Mouse (Mus musculus) embryonic stem cell, embryonic (primary cell): Measurements from ENCODE around the gene Ebf1.

ENCODE experiments used
- CTCF ChIA-PET, 4 experiments: fragments of 300-600 bp in 2 of 4; fragments of 350-600 bp in 2 of 4; sonication (Branson Sonifier 250); formaldehyde crosslinking; loops; one replicate each; lab custom pipeline; 2022; ENCODE audit warnings: inconsistent platforms in 2 of 4; lab: Charles Lee
- POLR2A ChIA-PET, 4 experiments: fragments of 300-600 bp in 2 of 4; fragments of 350-600 bp in 2 of 4; sonication (Branson Sonifier 250); formaldehyde crosslinking; loops; one replicate each; lab custom pipeline; 2022; ENCODE audit warnings: antibody characterized with exemption in 4 of 4, inconsistent platforms in 1 of 4; lab: Charles Lee

The Ebf1 gene

DNA sequence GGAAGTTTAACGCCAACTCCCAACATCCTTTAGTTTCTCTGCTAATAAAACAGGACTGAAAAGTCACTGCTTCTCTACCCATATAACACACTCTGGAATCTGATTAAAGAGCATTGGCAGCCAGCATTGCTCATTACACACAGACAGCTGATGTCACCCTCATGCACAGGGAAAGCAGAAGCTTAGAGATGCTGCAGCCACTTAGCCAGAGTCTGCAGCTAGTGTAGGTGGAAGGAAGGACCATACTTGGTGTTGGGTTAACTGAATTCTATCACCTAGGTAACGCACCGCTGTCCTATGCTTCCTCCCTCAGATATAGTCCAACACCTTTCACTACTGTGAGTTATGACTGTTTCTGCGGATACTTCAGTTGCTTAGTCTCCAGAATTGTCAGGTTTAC lies 64.9 kb downstream of the Ebf1 start:
- ChIA-PET CTCF (interaction anchor here in 1 of 4 experiments (0.7 kb wide), 2 partner anchors 26 to 60 kb away, joined by 3 to 4 read pairs; no protein-coding TSS in a partner anchor), POLR2A (interaction anchor here in 3 of 4 experiments (0.6 to 1.4 kb wide), 9 partner anchors 12 to 1008 kb away, joined by 3 to 9 read pairs (median 3); no protein-coding TSS in a partner anchor)

DNA sequence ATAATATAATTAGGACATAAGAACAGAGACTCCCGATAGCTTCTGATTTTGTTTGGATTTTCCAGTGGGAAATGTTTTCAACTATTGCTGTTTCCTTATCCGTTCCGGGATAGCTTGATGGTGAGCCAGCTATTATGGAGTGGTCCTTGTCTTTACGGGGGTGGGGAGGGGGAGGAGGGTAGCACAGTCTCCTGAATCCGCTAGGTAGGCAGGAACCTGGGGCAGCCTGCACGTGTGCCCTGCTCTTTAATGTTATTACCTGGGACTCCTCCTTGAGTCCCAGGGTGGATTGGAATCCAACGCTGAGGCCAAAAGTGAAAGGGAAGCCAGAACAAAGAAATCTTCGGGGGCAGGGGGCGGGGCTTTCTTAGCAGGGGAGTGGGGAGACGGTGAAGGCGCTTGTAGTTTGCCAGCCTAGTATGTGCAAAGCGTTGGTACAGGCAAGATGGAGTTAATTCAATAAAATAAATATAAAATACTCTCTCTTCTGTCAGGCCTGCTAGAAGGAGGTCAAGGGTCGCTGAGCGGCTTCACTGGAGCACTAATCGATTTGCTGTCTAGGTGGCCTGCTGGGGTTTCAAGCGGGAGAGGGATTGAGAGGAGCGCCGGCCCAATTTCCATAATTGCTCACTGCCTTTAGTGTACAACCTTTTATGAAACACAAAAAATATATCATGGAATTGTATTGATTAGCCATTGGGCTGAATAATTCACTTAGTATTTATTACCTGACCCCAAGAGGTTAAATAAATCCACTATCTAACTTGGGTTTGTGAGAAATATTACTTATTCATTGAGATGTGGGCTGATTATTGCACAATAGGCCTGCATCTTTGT lies 65.8 kb downstream of the Ebf1 start:
- ChIA-PET POLR2A (interaction anchor here in 3 of 4 experiments (0.6 to 3.8 kb wide), 9 partner anchors 13 to 1008 kb away, joined by 3 to 18 read pairs (median 3); no protein-coding TSS in a partner anchor), CTCF (interaction anchor here in 2 of 4 experiments (0.6 to 0.7 kb wide), 2 partner anchors 25 to 102 kb away, joined by 3 to 7 read pairs; no protein-coding TSS in a partner anchor)

DNA sequence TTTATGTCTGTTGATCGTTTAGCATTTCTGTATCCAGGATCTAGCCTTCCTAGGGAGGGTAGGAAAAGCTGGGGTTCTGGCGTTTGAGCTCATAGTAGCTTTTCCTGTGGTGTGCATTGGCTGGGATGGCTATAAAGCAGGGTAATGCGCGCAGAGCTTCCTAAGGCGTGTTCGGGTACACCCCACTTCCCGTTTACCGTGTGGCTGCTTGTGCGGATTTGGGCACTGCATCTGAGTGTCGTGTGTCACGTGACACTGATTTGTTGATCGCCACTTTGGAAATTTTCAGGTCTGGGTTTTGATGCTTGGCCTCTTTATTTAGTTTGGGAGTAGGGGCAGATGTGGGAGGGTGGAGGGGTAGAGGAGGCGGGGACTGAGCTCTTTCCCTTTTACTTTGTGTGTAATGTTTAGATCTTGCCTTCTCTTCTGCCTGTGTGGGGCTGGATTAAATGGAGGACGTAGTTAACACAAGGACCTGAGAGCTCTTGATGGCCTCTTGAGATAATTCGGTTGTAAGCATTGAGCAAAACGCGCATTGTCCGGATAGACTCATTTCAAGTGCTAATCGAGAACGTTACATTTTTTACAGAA lies 67.5 kb downstream of the Ebf1 start:
- ChIA-PET POLR2A (interaction anchor here in 3 of 4 experiments (0.6 to 3.8 kb wide), 11 partner anchors 10 to 1081 kb away, joined by 3 to 18 read pairs (median 4); partner anchors contain the start of gene Ebf1 (in 1 of the 3)), CTCF (no interaction called here)

DNA sequence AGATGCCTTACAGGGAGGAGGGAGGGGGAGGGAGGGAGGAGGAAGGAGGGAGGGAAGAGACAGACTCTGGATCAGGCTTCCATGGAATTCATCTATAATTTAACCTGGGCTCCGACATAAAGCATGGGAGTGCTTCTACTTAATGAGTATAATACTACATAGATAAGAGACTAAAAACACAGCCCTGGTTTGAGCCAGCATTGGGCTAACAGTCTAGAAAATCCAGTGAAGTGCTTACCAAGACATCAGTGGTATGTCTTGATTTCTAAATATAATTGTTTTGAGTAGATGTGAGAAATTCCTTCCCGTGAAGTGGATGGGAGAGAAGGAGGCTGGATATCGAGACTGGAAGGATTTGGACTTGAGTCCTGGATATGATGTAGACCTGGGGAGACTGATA lies 68.0 kb downstream of the Ebf1 start:
- POLR2A ChIA-PET: interaction anchor here in 2 of 4 experiments (0.7 to 3.8 kb wide), 5 partner anchors 10 to 1081 kb away, joined by 3 to 18 read pairs (median 4); partner anchors contain the start of gene Ebf1 (in 1 of the 2)
- CTCF ChIA-PET: no interaction called here

DNA sequence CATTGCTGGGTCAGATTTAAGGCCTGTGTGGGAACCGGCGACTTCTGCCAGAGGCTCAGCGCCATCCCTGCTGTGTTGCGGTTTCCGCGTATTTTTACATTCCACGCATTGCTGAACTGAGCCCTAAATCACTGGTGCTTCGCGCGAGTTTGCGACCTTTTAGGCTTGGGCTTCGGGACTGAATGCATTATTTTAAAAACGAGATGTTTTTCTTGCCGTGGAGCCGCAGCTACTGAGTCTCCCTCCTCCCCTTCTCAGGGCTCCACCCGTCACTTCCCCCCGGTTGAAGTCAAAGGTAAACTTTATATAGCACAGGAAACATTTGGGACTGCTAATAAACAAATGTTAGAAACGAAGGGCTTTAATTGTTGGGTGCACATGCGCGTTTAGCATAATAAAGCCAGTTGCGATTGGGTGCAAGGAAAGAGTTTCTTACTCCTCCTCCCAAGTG lies 68.8 kb downstream of the Ebf1 start:
- ChIA-PET CTCF (no interaction called here), POLR2A (interaction anchor here in 2 of 4 experiments (1.3 to 3.8 kb wide), 2 partner anchors 10 to 61 kb away, joined by 4 to 18 read pairs; no protein-coding TSS in a partner anchor)

DNA sequence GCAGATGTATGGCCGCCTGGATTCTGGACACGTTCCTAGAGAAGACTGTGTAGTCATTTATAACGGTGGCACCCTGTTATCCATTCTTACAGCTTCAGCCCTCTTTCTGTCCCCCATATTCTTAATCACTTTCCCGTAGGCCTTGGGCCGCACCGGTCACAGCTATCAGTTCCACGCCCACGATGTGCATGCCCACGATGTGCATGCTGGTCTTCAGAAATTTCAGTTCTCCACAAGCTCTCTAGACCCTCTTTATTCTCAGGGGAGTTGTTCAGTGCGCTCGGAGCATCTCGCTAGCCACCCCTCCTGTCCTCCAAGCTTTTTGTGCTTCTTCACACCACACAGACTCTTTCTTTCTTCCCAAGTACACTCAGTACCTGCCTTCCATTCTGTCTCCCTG lies 69.3 kb downstream of the Ebf1 start:
- ChIA-PET CTCF (no interaction called here), POLR2A (interaction anchor here in 2 of 4 experiments (0.7 to 3.8 kb wide), 3 partner anchors 10 to 75 kb away, joined by 3 to 18 read pairs (median 4); no protein-coding TSS in a partner anchor)

DNA sequence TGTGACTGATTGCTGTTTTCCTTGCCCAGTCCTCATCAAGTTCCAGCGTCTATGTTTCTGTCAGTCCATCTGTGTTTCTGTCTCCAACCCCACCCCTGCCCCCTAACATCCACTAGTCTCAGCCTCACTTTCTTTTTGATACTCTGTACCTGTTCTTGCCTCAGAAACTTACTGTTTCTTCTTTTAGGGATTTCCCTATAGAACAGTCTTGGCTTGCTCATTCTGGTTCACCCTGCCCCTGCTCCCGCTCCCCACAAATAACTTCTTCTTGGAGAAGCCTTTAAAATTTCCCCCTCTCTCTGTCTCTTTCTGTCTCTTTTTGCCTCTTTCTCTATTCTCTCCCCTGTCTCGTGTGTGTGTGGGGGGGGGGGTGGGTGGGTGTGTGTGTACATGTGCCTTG lies 71.4 kb downstream of the Ebf1 start:
- ChIA-PET CTCF (no interaction called here), POLR2A (interaction anchor here in 1 of 4 experiments (1.1 kb wide), 1 partner anchor 69 kb away, joined by 3 read pairs; no protein-coding TSS in a partner anchor)

DNA sequence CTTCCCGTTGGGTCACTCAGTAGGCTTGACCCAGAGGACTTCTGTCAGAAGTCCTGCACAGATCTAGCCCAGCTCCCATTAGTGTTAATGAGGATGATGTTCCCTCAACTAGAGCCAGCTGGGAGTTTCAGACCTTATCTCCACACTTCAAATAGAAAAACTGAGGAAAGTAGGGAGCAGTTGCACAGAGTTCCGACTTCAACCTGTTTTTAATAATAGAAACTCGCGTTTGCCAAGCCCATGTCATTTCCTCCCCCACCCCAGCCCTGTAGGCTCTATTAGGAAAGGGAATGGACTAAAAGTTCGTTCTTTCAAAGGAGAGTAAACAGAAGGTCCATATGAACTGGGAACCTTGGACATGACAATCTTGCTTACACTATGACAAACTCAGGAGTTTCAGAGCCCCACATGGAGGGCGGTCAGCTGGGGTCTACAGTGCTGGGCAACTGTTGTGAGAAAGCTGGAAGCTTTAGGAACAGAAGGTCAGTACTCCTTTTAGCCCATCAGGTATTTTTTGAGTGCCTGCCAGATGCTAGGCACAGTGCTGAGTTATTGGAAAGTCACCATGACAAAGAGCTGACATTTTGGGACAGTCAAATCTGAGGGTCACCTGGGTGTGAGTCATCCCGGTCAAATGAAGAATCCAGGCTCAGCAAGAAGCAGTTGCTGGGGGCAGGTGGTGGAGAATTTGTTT lies 72.6 kb downstream of the Ebf1 start:
- ChIA-PET CTCF (no interaction called here), POLR2A (interaction anchor here in 2 of 4 experiments (1.0 to 1.8 kb wide), 4 partner anchors 9 to 70 kb away, joined by 3 to 7 read pairs (median 4); no protein-coding TSS in a partner anchor)

DNA sequence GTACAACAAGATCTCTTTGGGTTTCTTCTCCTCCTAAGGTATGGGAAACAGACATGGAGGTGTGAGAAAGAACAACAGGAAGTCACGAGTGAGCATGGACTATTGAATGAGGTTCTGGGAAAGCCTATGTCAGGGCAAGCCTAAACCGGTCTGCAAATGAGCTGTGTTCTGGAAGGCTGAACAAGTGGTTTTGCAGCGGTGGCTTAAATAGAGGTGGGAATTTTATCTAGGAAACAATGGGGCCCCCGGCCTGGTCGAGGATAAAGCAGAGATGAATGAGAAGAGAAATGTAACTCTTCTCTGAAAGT lies 73.1 kb downstream of the Ebf1 start:
- ChIA-PET CTCF (no interaction called here), POLR2A (interaction anchor here in 2 of 4 experiments (0.6 to 1.8 kb wide), 5 partner anchors 8 to 70 kb away, joined by 3 to 7 read pairs (median 4); no protein-coding TSS in a partner anchor)

DNA sequence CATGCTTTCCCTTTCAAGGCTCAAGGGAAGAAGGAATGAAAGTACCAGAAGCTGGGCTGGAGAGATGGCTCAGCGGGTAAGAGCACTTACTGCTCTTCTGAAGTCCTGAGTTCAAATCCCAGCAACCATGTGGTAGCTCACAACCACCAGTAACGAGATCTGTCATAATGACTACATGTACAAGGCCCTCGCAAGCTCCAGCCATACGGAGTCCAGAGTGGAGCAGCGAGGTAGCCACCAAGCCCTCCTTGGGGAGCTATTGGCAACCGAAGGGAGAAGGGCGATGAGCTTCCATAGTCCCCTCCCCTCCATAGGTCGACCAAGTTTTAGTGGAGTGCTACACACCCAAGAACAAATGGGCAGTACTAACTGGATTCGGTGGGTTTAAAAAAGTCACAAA lies 78.3 kb downstream of the Ebf1 start:
- POLR2A ChIA-PET: interaction anchor here in 1 of 4 experiments (2.3 to 3.7 kb wide), 2 partner anchors 10 to 14 kb away, joined by 6 to 18 read pairs; no protein-coding TSS in a partner anchor

DNA sequence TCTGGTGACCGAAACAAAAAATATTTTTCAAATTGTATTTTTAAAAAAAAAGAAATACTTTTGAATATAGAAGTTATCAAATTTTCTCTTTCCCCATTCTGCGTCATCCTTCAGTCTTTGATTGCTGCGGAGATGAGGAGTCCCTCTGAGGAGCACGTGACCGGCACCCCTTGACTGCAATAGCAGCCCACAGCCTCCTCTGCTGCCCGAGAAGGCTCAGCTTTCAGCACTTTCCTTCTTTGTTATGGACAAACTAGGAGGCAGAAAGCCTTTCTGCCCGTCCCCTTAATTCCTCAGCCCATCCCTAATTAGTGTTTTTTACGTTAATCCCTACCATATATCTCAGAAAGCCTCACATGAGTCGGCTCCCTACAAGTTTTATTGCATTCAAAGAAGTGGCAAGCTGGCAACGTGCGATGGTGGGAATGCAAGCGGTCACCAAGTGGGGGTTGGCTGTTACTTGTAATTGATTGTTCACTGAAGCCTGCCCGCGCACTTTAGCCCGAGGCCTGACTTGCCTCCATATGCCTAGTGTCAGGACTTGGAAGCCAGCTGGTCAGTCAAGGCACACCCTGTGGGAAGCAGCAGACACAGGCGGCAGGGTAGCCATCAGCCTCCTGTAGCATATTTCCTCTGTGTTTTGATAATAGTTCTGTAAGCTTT lies 79.6 kb downstream of the Ebf1 start:
- POLR2A ChIA-PET: interaction anchor here in 3 of 4 experiments (0.5 to 3.7 kb wide), 9 partner anchors 10 to 76 kb away, joined by 3 to 18 read pairs (median 4); no protein-coding TSS in a partner anchor

More for the DNA sequence above, 78.3 kb downstream of the Ebf1 start:
- CTCF ChIA-PET: no interaction called here

DNA sequence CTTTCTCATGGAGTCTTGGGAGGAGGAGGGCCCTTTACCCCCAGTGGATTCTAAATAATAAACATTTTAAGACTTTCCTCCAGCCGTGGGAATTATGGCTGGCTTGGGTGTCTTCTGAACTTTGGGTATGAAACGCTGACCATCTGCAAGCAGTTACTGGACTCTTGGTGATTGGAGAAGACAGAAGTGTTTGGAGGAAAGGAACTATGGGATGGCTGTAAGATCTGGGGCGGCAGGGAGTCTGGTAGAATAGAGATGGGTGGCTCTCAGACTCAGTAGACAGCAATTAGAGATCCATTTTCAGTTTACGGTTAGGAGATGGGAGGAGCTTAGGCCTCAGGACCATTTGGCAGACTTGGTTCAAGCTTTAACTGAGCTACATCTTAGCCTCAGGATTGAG lies 83.1 kb downstream of the Ebf1 start:
- POLR2A ChIA-PET: no interaction called here
- CTCF ChIA-PET: no interaction called here

More for the DNA sequence above, 79.6 kb downstream of the Ebf1 start:
- CTCF ChIA-PET: interaction anchor here in 1 of 4 experiments (1.2 kb wide), 1 partner anchor 12 kb away, joined by 3 read pairs; no protein-coding TSS in a partner anchor

DNA sequence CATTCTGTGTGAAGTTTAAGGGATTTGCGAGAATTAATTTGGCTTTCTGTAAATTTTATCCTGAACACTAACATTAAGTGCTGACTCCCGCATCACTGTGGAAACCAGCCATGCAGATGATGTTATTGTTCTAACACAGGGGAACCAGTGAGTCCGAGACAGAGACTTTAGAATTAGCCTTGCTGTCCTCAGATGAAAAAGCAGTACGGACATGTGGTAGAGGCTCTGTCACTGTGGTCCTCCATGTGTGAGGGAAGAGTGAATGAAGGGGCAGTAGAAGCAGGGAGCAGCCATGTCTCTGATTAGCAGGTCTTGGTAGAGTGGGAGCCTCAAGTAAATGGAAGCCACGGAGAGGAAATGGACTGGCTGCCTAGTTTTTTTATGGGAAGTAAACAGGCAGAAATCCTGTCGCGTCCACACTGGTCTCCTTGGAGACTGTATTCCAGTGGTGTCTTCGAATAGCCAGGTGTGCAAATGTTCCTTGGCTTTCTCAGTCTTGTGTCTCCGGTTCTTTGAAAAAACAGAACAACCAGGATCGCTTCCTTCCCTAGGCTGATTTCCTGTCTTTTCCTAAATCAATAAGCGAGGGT lies 84.2 kb downstream of the Ebf1 start:
- CTCF ChIA-PET: no interaction called here
- POLR2A ChIA-PET: no interaction called here

DNA sequence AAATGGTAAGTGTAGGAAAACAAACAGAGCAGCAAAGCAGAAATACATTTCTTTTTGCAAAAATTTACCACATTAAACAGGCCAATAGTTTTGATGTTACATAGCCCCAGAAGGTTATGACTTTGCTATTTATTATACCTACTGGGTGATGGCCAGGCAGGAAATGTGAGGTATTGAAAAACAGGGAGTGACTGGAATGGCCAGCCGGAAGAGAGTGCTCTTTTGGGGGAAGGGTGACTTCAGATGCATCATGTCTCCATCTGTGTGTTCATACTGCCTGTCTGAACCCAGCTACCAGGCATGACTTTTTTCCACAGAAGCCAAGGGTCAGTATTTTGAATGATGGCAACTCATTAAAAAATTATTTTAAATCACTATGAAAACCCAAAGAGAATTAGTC lies 84.7 kb downstream of the Ebf1 start:
- ChIA-PET CTCF (interaction anchor here in 1 of 4 experiments (0.6 kb wide), 1 partner anchor 637 kb away, joined by 11 read pairs; no protein-coding TSS in a partner anchor), POLR2A (no interaction called here)

DNA sequence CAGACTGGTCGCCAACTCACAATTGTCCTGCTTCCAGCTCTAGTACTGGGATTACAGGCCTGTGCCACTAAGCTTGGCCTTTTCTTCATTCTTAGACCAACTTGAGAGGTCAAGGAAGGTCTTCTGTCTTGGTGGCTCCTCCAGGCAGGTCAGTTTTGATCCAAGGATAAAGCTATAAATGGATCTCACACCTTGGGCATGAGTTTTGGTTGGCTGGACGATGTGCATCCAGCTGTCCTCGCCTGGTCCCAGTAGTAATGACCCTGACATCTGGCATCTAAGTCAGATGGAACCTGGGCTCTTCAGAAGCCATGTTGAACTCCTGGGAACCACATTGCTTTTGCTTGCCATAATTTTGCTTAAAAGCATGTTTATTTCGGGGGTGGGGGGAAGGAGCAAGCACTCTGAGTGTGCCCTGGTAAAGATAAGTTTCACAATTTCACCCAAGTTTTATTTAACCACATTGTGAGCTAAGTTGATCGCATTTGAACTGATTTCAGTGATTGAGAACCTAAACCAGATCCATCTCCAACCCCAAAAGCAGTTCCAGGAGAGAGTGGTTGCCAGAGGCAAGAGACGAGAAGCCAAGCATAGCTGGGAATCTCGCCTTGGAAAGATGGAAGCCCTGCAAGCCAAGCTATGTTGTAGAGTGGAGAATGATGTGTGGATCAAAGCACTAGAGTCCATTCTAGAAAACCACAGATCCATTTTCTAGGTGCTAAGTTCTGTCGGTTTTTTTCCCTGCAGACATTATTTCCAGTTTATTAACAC lies 85.8 kb downstream of the Ebf1 start:
- CTCF ChIA-PET: interaction anchor here in 1 of 4 experiments (0.6 kb wide), 1 partner anchor 636 kb away, joined by 11 read pairs; no protein-coding TSS in a partner anchor
- POLR2A ChIA-PET: interaction anchor here in 1 of 4 experiments (0.6 to 1.3 kb wide), 5 partner anchors 11 to 86 kb away, joined by 3 read pairs; partner anchors contain the start of gene Ebf1

DNA sequence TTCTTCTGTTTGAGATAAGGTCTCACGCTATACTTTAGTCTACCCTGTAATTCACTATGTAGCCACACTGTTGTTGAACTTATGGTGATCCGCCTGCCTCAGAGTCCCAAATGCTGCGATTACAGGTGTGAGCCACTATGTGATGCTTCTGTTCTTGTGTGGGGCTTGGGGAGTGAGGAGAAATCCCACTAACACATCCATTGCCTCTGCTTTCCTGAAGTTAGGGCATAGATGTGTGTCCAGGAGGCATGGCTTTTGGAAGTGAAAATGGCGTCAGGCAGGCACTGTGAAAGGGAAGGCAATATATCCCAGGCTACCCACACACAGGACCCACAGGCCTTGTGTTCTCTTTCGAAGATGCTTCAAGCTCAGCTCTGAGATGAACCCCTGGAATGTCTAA lies 86.8 kb downstream of the Ebf1 start:
- CTCF ChIA-PET: no interaction called here
- POLR2A ChIA-PET: interaction anchor here in 1 of 4 experiments (1.0 to 1.3 kb wide), 3 partner anchors 10 to 87 kb away, joined by 3 read pairs; partner anchors contain the start of gene Ebf1
